Mouse (Mus musculus): ENCODE data around the gene Micu2. TPM values are rescaled to one million over a fixed set of nuclear protein-coding genes. Genes with fewer than 3 reads are reported as not detected.
"Not testable (repeated sequence)": the region's sequence is repeated elsewhere in the genome, so short reads cannot be mapped to it uniquely, and the experiment has no call there.

Micu2 gene
- polyA plus RNA-seq, 3 experiments from 2014 or later, result 11.2 to 16.0 (median 14.2) TPM

DNA sequence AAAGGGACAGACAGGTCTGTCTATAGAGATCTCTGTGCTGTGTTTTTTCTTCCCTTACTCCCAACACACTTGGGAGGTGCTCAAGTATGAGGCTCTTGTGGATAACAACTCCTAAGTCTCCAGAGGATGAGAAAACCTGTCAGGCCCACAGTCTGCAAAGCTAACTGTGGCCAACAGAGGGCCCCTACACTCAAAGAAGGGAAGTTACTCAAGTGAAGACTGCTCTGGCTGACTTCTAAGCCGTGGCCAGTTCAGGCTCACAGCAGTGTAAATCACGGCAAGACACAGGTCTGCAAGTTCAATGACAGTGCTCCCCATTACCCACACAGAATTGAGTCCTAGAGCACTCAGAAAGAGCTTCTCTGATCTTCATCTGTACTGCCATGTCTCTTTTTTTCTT lies 48.0 kb downstream of the Micu2 start:
- no peak for ATAC-seq

DNA sequence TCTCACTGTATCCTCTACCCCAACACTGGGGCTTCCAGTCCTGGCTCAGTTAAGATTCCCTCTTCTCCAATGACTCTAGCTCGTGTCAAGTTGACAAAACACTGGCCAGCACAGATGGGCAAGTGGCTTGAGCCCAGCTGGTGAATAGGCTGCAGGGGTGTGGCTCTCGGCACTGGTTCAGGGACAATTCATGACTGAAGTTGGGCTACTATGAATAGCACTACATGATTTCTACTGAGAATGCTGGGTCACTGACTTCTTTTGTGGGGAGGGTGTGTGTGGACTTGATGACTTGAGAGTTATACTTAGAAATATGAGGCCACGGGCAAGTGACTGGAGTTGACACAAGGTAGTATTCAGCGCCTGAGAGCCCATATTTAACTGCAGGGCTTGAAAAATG lies 53.2 kb downstream of the Micu2 start:
- no peak for ATAC-seq

- ATAC-seq, result no peak
Measured at GRCm38 (mm10) chr14:57937297-57937696, 61.8 kb downstream of the Micu2 start.

- ATAC-seq, result no peak
Measured at GRCm38 (mm10) chr14:57934666-57935065, 64.4 kb downstream of the Micu2 start.

GRCm38 (mm10) chr14:57933608-57934007 lies 65.5 kb downstream of the Micu2 start:
- no peak for ATAC-seq

DNA sequence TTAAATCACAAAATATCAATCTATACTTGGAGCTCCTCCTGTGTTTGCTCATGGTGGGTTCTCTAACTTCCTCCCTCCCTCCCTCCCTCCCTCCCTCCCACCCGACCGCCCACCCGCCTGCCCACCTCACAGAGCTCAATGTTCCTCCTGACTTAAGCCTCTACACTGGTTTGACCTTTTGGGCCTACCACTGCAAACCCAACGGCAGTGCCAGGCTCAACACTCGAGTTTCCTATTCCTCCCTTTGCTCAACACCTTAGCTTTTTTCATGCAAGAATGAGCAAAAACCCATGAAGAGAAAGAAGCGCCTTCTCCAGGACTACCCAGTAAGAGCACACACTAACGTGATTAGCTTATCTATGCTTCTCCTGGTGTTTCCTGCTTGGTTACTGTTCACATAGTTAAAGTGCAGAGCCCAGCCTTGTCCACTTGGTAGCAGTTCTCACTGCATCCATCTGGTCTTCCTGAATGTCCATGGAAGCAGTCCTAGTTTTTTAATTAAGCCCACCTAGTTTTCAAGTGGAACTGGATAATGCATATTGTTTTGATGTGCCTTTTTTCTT lies 66.1 kb downstream of the Micu2 start:
- no peak for ATAC-seq

DNA sequence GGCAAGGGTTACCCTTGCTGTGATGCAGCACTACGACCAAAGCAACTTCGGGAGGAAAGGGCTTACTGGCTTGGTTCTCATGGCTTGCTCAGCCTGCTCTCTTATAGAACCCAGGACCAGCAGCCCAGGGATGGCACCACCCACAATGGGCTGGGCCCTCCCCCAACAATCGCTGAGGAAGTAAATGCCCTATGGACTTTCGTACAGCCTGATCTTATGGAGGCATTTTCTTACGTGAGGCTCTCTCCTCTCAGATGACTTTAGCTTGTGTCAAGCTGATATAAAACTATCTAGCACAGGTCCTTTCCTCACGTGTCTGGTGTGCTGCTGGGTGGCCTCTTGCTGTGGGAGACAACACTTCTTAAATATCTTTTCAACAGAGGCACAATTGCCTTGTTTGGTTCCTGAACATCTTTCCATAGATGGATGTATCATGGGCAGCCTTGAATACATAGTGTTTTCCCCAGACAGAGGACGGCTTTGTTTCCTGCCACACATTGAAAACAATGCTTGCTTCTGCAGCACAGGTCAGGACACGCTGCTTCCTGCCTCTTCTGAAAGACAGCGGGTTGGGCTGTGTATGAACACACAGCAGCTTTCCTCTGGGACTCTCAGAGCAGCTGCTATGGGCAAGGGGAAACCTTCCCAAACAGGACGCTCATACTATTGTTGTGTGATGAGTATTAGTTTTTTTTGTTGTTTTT lies 77.5 kb downstream of the Micu2 start:
- ATAC-seq, result no peak

- no peak for ATAC-seq
Measured at GRCm38 (mm10) chr14:57920568-57921310, 78.3 kb downstream of the Micu2 start.

GRCm38 (mm10) chr14:57919148-57919875 lies 79.8 kb downstream of the Micu2 start:
- ATAC-seq, result no peak

- no peak for ATAC-seq
Measured at GRCm38 (mm10) chr14:57915341-57915740, 83.7 kb downstream of the Micu2 start.

DNA sequence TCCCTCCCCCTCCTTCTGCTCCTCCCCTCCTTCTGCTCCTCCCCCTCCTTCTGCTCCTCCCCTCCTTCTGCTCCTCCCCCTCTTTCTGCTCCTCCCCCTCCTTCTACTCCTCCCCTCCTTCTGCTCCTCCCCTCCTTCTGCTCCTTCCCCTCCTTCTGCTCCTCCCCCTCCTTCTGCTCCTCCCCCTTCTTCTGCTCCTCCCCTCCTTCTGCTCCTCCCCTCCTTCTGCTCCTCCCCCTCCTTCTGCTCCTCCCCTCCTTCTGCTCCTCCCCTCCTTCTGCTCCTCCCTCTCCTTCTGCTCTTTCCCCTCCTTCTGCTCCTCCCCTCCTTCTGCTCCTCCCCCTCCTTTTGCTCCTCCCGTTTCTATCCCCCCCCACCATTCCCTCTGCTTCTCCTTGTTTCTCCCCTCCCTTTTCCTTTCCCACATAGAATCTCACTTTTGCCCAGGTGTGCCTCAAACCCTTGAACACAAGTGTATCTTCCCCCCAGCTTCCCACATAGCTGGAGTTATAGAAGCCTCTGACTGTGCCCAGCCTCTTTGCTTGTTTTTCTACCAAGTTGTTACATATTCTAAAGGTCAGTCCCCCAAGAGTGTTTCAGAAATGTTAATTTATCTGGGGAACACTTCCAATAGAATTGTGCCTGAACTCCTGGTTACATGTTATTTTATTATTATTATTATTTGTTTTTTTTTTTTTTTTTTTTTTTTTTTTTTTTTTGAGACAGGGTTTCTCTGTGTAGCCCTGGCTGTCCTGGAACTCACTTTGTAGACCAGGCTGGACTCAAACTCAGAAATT lies 86.7 kb downstream of the Micu2 start:
- ATAC-seq, result not testable (repeated sequence)

- ATAC-seq, result not testable (repeated sequence)
Measured at GRCm38 (mm10) chr14:57911787-57912186, 87.3 kb downstream of the Micu2 start.

DNA sequence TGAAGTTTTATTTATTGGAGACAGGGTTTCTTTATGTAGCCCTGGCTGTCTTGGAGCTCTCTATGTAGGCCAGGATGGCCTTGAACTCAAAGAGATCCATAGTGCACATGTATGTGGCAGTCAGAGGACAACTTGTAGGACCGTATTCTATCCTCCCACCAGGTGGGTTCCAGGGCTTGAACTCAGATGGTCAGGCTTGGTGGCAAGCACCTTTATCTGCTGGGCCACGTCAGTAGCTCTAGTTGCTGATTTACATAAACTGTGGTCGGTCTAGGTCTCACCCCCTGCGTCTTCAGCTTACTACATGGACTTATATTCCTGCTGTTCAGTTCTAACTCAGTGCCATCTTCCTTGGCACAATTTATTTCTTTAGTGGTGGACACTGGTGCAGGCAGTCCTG lies 87.7 kb downstream of the Micu2 start:
- ATAC-seq, result no peak

DNA sequence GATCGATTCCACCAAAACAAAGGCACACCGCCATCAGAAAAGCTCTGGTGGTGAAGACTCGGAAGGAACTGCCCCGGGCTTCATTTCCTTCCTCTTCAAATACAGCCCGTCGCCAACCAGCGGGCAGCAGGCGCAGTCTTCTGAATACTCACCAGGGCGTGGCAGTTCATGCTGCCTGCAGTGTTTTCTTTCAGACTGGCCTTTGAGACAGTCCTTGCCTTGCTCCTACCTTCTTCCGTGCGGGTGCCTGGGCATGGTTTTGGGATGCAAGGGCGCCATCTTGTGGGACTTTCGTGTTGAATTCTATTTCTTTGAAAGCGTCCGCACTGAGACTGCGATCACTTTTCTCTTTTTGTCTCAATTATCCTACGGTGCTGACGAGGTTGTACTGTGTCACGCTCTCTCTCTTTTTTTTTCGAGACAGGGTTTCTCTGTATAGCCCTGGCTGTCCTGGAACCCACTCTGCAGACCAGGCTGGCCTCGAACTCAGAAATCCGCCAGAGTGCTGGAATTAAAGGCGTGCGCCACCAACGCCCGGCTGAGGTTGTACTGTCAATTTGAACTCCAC lies 88.5 kb downstream of the Micu2 start:
- peak; percentile 91 for ATAC-seq

- no peak for ATAC-seq
Measured at GRCm38 (mm10) chr14:57909297-57909696, 89.8 kb downstream of the Micu2 start.

DNA sequence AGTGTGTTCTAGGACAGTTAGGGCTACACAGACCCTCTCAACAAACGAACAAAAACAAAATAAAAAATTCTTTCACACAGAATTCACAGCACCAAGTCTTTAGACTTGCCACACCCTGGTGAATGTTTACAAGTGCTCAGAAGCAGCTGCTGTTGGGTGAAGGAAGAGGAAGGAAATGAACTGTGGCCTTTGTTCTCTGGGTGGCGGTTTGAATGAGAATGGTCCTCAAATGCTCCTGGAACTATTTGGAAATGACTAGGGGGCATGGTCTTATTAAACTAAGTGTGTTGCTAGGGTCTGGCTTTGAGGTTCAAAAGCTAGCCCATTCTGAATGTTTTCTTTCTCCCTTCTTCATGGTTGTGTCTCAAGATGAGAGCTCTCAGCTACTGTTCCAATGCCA lies 90.6 kb downstream of the Micu2 start:
- ATAC-seq, result peak; percentile 49

DNA sequence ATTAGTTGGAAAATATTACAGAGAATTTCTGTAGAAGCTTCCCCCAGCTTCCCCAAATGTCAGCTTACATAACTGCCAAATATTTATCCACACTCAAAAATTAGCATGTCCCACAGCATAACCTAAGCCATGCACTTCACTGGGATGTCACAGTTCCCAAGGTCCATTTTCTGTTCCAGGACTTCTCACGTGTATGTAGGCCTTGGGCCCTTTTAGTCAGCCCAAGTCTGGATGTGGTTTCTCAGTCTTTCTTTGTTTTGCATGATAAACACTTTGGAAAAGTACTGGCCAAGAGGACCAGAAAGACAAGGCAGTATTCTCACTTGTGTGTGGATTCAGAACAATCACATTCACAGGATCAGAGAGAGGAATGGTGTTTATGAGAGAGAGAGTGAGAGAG lies 97.1 kb downstream of the Micu2 start:
- ATAC-seq, result no peak

- peak; percentile 76 for ATAC-seq
Measured at GRCm38 (mm10) chr14:57896882-57897281, 102.2 kb downstream of the Micu2 start.

DNA sequence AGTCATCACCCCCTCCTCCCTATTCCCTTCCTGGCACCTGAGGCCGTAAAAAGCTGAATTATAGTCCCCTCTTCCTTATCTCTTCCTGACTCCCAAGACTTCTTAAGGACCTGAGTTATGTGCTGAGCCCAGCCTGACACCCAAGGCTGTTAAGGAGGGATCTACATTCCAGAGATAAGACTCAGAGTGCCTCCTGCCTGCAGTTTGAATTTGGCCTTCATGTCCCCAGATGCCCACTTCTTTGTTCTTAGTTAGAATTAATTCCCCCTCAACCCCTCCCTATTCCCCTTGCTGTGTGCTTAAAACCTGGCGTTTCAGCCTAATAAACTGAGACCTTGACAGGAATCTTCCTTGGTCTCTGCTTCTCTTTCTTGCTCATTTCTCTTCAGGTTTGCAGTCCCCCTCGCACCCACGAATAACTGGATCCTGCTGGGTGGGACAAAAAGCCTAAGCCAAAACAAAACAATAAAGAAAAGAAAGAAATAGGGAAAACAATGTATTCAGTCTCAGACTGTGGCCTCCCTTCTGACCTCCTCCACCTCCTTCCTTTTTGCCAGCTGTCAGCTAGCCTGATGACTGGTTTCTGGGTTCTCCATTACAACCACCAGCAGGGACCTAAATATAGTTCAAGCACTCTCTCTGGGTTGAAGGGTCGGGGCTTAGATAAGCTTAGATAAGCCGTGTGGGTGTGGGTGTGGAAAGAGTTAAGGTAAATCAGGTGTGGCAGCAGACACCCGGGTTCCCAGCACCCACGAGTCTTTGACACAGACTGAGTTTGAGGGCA lies 102.8 kb downstream of the Micu2 start:
- ATAC-seq, result peak; percentile 45

GRCm38 (mm10) chr14:57894346-57894745 lies 104.7 kb downstream of the Micu2 start:
- no peak for ATAC-seq

DNA sequence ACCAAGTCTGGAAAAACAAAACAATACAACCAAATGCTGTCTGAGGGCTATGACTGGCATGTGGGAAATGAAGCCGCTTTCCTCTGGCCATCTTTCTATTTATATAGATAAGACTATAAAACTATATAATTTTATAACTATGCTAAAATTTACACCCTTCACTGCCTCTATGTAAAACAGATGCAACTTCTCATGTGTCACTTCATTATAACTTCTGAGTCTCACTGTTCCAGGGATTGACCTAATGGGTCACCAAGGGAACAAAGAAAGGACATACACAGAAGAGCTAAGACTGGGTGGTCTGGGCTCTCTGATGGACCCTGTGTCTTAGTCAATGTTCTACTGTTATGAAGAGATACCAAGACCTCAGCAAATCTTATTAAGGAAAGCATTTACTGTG lies 106.1 kb downstream of the Micu2 start:
- no peak for ATAC-seq

Measured in inflammation-experienced regulatory T-cells, adult 6 months (primary cell).